Mouse (Mus musculus): ENCODE results near the gene Nrip2. TPM values are rescaled to one million over a fixed set of nuclear protein-coding genes. Genes with fewer than 3 reads are reported as not detected.
"Not testable (repeated sequence)": the region's sequence is repeated elsewhere in the genome, so short reads cannot be mapped to it uniquely, and the experiment has no call there.

Gene Nrip2
- polyA plus RNA-seq, 1 experiment from 2014 or later = 12.4 TPM

GRCm38 (mm10) chr6:128370040-128370439, 29.1 kb upstream of the Nrip2 start:
- H3K4me3 ChIP-seq (replicated peaks) = no peak overlapping the region
- H3K36me3 ChIP-seq = no peaks in the 10 kb centered on the region
- 97% methylated on average over 5 of the region's 5 CpGs for WGBS
- H3K9me3 ChIP-seq (replicated peaks) = no peaks in the 10 kb centered on the region
- ATAC-seq (ENCODE audit: low FRiP score) = no peak
- no peak overlapping the region for H3K4me2 ChIP-seq
- no peak overlapping the region for H3K27ac ChIP-seq (replicated peaks)
- H3K9ac ChIP-seq (replicated peaks) = no peak overlapping the region
- peaks cover 3% of the 10 kb centered on the region; the same call in 1 of the 2 replicates for H3K4me1 ChIP-seq
- H3K27me3 ChIP-seq (replicated peaks) = no peaks in the 10 kb centered on the region

GRCm38 (mm10) chr6:128375192-128375591, 23.9 kb upstream of the Nrip2 start, which contains the start of the genes Tex52 and Gm44596:
Gene Tex52 (plus strand): TSS chr6:128375456.
Gene Gm44596 (plus strand): TSS chr6:128375503.
- no peaks in the 10 kb centered on the region for H3K27me3 ChIP-seq (replicated peaks)
- no peak within 1 kb of the TSS for H3K9ac ChIP-seq (replicated peaks)

GRCm38 (mm10) chr6:128376371-128377085, 22.6 kb upstream of the Nrip2 start:
- no peak for ATAC-seq (ENCODE audit: low FRiP score)
- no peak overlapping the region for H3K27ac ChIP-seq (replicated peaks)
- no peaks in the 10 kb centered on the region for H3K9me3 ChIP-seq (replicated peaks)
- H3K9ac ChIP-seq (replicated peaks) = no peak overlapping the region
- H3K4me1 ChIP-seq = peaks cover 4% of the 10 kb centered on the region; the same call in 1 of the 2 replicates
- no peak overlapping the region for H3K4me3 ChIP-seq (replicated peaks)
- no peaks in the 10 kb centered on the region for H3K36me3 ChIP-seq
- H3K4me2 ChIP-seq = no peak overlapping the region
- H3K27me3 ChIP-seq (replicated peaks) = no peaks in the 10 kb centered on the region
- 92% methylated on average over 17 of the region's 17 CpGs for WGBS

More at GRCm38 (mm10) chr6:128375192-128375591, 23.9 kb upstream of the Nrip2 start, which contains the start of the genes Tex52 and Gm44596:
- ATAC-seq (ENCODE audit: low FRiP score) = peak; percentile 64
- Histone ChIP-seq H3K9me3 (replicated peaks) (no peaks in the 10 kb centered on the region), H3K36me3 (no peaks in the 10 kb centered on the region), H3K4me3 (replicated peaks) (no peak within 1 kb of the TSS), H3K4me2 (no peak within 1 kb of the TSS), H3K4me1 (peaks cover 4% of the 10 kb centered on the region; the same call in 1 of the 2 replicates), H3K27ac (replicated peaks) (peak within 1 kb of the TSS; percentile 41; the same call in 1 of the 2 replicates)
- 21% methylated on average over 6 of the region's 6 CpGs for WGBS

DNA sequence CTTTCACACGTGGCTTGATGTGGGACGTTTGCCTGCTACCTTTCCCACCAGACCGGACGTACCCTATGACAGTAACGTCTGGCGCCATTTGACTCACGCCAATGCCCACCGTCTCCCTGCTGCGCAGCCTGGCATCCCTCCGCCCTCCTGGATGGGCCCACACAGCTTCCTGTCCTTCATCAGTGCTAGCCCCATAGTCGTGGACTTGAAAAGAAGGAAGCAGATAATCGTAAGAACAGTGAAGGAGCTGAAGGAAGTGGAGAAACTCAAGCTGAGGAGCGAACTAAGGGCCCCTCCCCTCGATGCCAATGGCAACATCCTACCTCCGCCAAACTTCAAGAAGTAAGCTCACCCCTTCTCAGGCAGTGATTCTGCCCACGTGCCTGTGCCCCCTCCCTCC, 19.5 kb upstream of the Nrip2 start:
- Histone ChIP-seq H3K4me1 (peaks cover 4% of the 10 kb centered on the region; the same call in 1 of the 2 replicates), H3K36me3 (no peaks in the 10 kb centered on the region), H3K4me2 (no peak overlapping the region), H3K9ac (replicated peaks) (no peak overlapping the region), H3K4me3 (replicated peaks) (no peak overlapping the region), H3K27ac (replicated peaks) (no peak overlapping the region), H3K9me3 (replicated peaks) (no peaks in the 10 kb centered on the region), H3K27me3 (replicated peaks) (no peaks in the 10 kb centered on the region)
- no peak for ATAC-seq (ENCODE audit: low FRiP score)
- WGBS = 85% methylated on average over 16 of the region's 16 CpGs

GRCm38 (mm10) chr6:128380594-128381167, 18.4 kb upstream of the Nrip2 start:
- H3K36me3 ChIP-seq; H3K9me3 ChIP-seq (replicated peaks); H3K27ac ChIP-seq (replicated peaks); H3K4me1 ChIP-seq; ATAC-seq (ENCODE audit: low FRiP score); H3K4me3 ChIP-seq (replicated peaks); H3K27me3 ChIP-seq (replicated peaks); H3K4me2 ChIP-seq; H3K9ac ChIP-seq (replicated peaks): not testable (repeated sequence)
- WGBS = 93% methylated on average over 1 of the region's 1 CpGs

GRCm38 (mm10) chr6:128381254-128381653, 17.8 kb upstream of the Nrip2 start:
- Histone ChIP-seq H3K9ac (replicated peaks) (no peak overlapping the region), H3K4me3 (replicated peaks) (no peak overlapping the region), H3K27me3 (replicated peaks) (no peaks in the 10 kb centered on the region), H3K4me1 (no peaks in the 10 kb centered on the region), H3K4me2 (no peak overlapping the region), H3K27ac (replicated peaks) (no peak overlapping the region), H3K36me3 (no peaks in the 10 kb centered on the region), H3K9me3 (replicated peaks) (no peaks in the 10 kb centered on the region)
- ATAC-seq (ENCODE audit: low FRiP score) = no peak
- WGBS = 68% methylated on average over 3 of the region's 3 CpGs

DNA sequence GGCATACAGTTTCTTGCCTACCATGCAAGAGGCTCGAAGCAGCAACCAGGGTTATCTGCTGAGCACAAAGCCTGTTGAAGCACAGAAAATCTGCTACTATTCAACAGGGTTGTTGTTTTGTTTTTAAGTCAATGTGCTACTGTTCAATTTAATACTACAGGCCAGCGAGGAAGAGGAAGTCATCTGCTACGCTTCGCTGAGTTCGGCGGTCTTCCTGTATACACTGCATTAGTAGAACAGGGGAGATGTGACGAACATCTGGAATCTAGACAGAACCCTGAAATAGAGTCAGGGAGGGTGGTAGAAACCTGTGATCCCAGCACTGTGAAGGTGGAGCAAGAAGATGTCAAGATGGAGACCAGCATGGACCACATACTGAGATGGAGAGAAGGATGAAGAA, 15.3 kb upstream of the Nrip2 start:
- WGBS = 79% methylated on average over 7 of the region's 7 CpGs
- Histone ChIP-seq H3K9ac (replicated peaks) (no peak overlapping the region), H3K9me3 (replicated peaks) (no peaks in the 10 kb centered on the region), H3K27me3 (replicated peaks) (no peaks in the 10 kb centered on the region), H3K4me2 (no peak overlapping the region), H3K4me1 (no peaks in the 10 kb centered on the region), H3K4me3 (replicated peaks) (no peak overlapping the region), H3K27ac (replicated peaks) (no peak overlapping the region), H3K36me3 (no peaks in the 10 kb centered on the region)
- no peak for ATAC-seq (ENCODE audit: low FRiP score)

GRCm38 (mm10) chr6:128385026-128385425, 14.1 kb upstream of the Nrip2 start:
- Histone ChIP-seq H3K36me3 (no peaks in the 10 kb centered on the region), H3K4me2 (no peak overlapping the region), H3K27me3 (replicated peaks) (no peaks in the 10 kb centered on the region), H3K27ac (replicated peaks) (no peak overlapping the region), H3K9me3 (replicated peaks) (no peaks in the 10 kb centered on the region), H3K4me3 (replicated peaks) (no peak overlapping the region), H3K4me1 (no peaks in the 10 kb centered on the region), H3K9ac (replicated peaks) (no peak overlapping the region)
- ATAC-seq (ENCODE audit: low FRiP score) = no peak
- WGBS = 77% methylated on average over 1 of the region's 1 CpGs

DNA sequence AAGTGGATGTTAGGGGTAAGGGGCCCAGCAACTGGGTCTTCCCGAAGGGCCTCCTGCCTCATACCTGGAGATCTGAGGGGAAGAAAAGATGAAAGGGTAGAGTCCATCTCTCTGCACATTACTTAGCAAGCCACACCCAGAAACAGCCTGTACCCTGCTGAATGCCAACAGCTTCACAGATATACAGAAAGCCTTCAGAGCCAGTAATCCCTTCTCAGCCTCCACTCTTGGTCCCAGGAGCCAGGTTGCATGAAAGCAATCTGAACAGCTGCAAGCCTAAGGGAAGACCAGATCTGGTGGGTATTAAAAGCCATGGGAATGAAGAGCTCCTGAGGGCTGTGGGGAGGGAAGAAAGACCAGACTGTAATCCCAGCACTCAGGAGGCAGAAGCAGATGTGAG, 9.9 kb upstream of the Nrip2 start:
- Histone ChIP-seq H3K27ac (replicated peaks) (no peak overlapping the region), H3K4me3 (replicated peaks) (no peak overlapping the region), H3K27me3 (replicated peaks) (no peaks in the 10 kb centered on the region), H3K4me2 (no peak overlapping the region), H3K9me3 (replicated peaks) (no peaks in the 10 kb centered on the region), H3K4me1 (no peaks in the 10 kb centered on the region), H3K36me3 (no peaks in the 10 kb centered on the region), H3K9ac (replicated peaks) (no peak overlapping the region)
- ATAC-seq (ENCODE audit: low FRiP score) = no peak
- WGBS = 88% methylated on average over 1 of the region's 1 CpGs

DNA sequence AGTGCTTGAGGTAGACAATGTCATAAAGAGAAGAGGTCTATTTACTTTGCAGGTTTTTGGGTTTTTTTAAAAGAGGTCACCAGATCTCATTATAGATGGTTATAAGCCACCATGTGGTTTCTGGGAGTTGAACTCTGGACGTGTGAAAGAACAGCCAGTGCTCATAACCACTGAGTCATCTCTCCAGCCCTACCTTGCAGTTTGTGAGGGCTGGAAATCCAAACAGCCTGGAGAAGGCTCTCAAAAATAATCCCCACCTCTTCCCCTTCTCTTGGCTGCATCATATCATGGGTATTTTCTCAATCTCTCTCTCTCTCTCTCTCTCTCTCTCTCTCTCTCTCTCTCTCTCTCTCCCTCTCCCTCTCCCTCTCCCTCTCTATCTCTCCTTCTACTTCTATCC, 8.4 kb upstream of the Nrip2 start:
- Histone ChIP-seq H3K4me2 (no peak overlapping the region), H3K4me1 (no peaks in the 10 kb centered on the region), H3K4me3 (replicated peaks) (no peak overlapping the region), H3K36me3 (no peaks in the 10 kb centered on the region), H3K27ac (replicated peaks) (no peak overlapping the region), H3K9ac (replicated peaks) (no peak overlapping the region), H3K27me3 (replicated peaks) (no peaks in the 10 kb centered on the region), H3K9me3 (replicated peaks) (no peaks in the 10 kb centered on the region)
- WGBS = 68% methylated on average over 1 of the region's 1 CpGs
- no peak for ATAC-seq (ENCODE audit: low FRiP score)

- no peaks in the 10 kb centered on the region for H3K27me3 ChIP-seq (replicated peaks)
- H3K4me1 ChIP-seq = peaks cover 33% of the 10 kb centered on the region
- H3K36me3 ChIP-seq = no peaks in the 10 kb centered on the region
- ATAC-seq (ENCODE audit: low FRiP score) = no peak
- 84% methylated on average over 7 of the region's 7 CpGs for WGBS
- H3K9ac ChIP-seq (replicated peaks) = no peak overlapping the region
- H3K9me3 ChIP-seq (replicated peaks) = no peaks in the 10 kb centered on the region
- H3K4me3 ChIP-seq (replicated peaks) = no peak overlapping the region
- no peak overlapping the region for H3K27ac ChIP-seq (replicated peaks)
- H3K4me2 ChIP-seq = no peak overlapping the region
These were observed 1.4 kb upstream of the Nrip2 start for GRCm38 (mm10) chr6:128397574-128398261.

Data from neural tube, embryonic 15.5 days (tissue).